Mouse (Mus musculus): ENCODE measurements around the gene Gm10428. TPM values are rescaled to one million over a fixed set of nuclear protein-coding genes. Genes with fewer than 3 reads are reported as not detected.

Gene Gm10428
- not detected for polyA plus RNA-seq (2012; fragmentation: generic; extraction: Trizol)

- Histone ChIP-seq H3K36me3 (ENCODE audit: control insufficient read depth, insufficient read depth) (no peaks in the 10 kb centered on the region), H3K4me3 (no peak within 1 kb of the TSS), H3K79me2 (ENCODE audit: control insufficient read depth, insufficient read depth) (no peaks in the 10 kb centered on the region), H3K4me2 (ENCODE audit: low read depth) (no peak within 1 kb of the TSS), H3K27me3 (ENCODE audit: control insufficient read depth, insufficient read depth, insufficient read length) (no peaks in the 10 kb centered on the region), H3ac (ENCODE audit: control insufficient read depth, insufficient read length) (no peak within 1 kb of the TSS)
- TF ChIP-seq MAX (IDR thresholded peaks at IDR 0.05; ENCODE audit: low read depth) (no peak), USF1 (IDR thresholded peaks at IDR 0.05; ENCODE audit: low read depth) (no peak), TCF12 (IDR thresholded peaks at IDR 0.05; ENCODE audit: insufficient read depth, poor library complexity, severe bottlenecking) (no peak), TCF3 (IDR thresholded peaks at IDR 0.05; ENCODE audit: insufficient read length, low read depth) (no peak), MYOD1 (IDR thresholded peaks at IDR 0.05; ENCODE audit: control insufficient read depth in 1 of 3, insufficient read length in 2 of 3, low read depth in 2 of 3) (no peak), CEBPB (IDR thresholded peaks at IDR 0.05; ENCODE audit: insufficient read depth, poor library complexity, severe bottlenecking) (no peak)
These were observed at the start of gene Gm10428 for GRCm38 (mm10) chr11:62752780-62753179. Gene Gm10428 (plus strand): TSS chr11:62753100.

- Histone ChIP-seq H3K79me2 (ENCODE audit: control insufficient read depth, insufficient read depth) (no peaks in the 10 kb centered on the region), H3K4me2 (ENCODE audit: low read depth) (no peak overlapping the region), H3K27me3 (ENCODE audit: control insufficient read depth, insufficient read depth, insufficient read length) (no peaks in the 10 kb centered on the region), H3K36me3 (ENCODE audit: control insufficient read depth, insufficient read depth) (no peaks in the 10 kb centered on the region), H3ac (ENCODE audit: control insufficient read depth, insufficient read length) (no peak overlapping the region), H3K4me3 (no peak overlapping the region)
- TF ChIP-seq MYOG (IDR thresholded peaks at IDR 0.05; ENCODE audit: control insufficient read depth in 1 of 3, insufficient read depth in 1 of 3, insufficient read length in 2 of 3, low read depth in 2 of 3) (no peak), E2F4 (IDR thresholded peaks at IDR 0.05; ENCODE audit: insufficient read depth) (no peak), TCF3 (IDR thresholded peaks at IDR 0.05; ENCODE audit: insufficient read length, low read depth) (no peak), SRF (IDR thresholded peaks at IDR 0.05; ENCODE audit: control insufficient read depth, insufficient read length, low read depth) (no peak)
These were observed 46.8 kb upstream of the Gm10428 start for GRCm38 (mm10) chr11:62706141-62706540.

- Histone ChIP-seq H3ac (ENCODE audit: control insufficient read depth, insufficient read length) (no peak overlapping the region), H3K36me3 (ENCODE audit: control insufficient read depth, insufficient read depth) (no peaks in the 10 kb centered on the region), H3K79me2 (ENCODE audit: control insufficient read depth, insufficient read depth) (no peaks in the 10 kb centered on the region), H3K4me2 (ENCODE audit: low read depth) (no peak overlapping the region), H3K27me3 (ENCODE audit: control insufficient read depth, insufficient read depth, insufficient read length) (no peaks in the 10 kb centered on the region), H3K4me3 (no peak overlapping the region)
- TF ChIP-seq SRF (IDR thresholded peaks at IDR 0.05; ENCODE audit: control insufficient read depth, insufficient read length, low read depth) (no peak), POLR2AphosphoS2 (IDR thresholded peaks at IDR 0.05; ENCODE audit: insufficient read length, low read depth) (no peak), CEBPB (IDR thresholded peaks at IDR 0.05; ENCODE audit: insufficient read depth, poor library complexity, severe bottlenecking) (no peak), MYOG (IDR thresholded peaks at IDR 0.05; ENCODE audit: control insufficient read depth in 1 of 3, insufficient read depth in 1 of 3, insufficient read length in 2 of 3, low read depth in 2 of 3) (no peak), E2F4 (IDR thresholded peaks at IDR 0.05; ENCODE audit: insufficient read depth) (no peak), TCF12 (IDR thresholded peaks at IDR 0.05; ENCODE audit: insufficient read depth, poor library complexity, severe bottlenecking) (no peak), TCF3 (IDR thresholded peaks at IDR 0.05; ENCODE audit: insufficient read length, low read depth) (no peak), USF1 (IDR thresholded peaks at IDR 0.05; ENCODE audit: low read depth) (no peak), REST (IDR thresholded peaks at IDR 0.05; ENCODE audit: insufficient read depth, insufficient read length) (no peak), MYOD1 (IDR thresholded peaks at IDR 0.05; ENCODE audit: control insufficient read depth in 1 of 3, insufficient read length in 2 of 3, low read depth in 2 of 3) (no peak), MAX (IDR thresholded peaks at IDR 0.05; ENCODE audit: low read depth) (no peak), POLR2A (IDR thresholded peaks at IDR 0.05; ENCODE audit: insufficient read length, low read depth) (no peak)
These were observed 44.6 kb upstream of the Gm10428 start for GRCm38 (mm10) chr11:62708252-62708651.

- no peak for TF ChIP-seq MYOD1 (IDR thresholded peaks at IDR 0.05; ENCODE audit: control insufficient read depth in 1 of 3, insufficient read length in 2 of 3, low read depth in 2 of 3)
- TF ChIP-seq POLR2A (IDR thresholded peaks at IDR 0.05; ENCODE audit: insufficient read length, low read depth): no peak
- no peak for TF ChIP-seq SRF (IDR thresholded peaks at IDR 0.05; ENCODE audit: control insufficient read depth, insufficient read length, low read depth)
- TF ChIP-seq USF1 (IDR thresholded peaks at IDR 0.05; ENCODE audit: low read depth): no peak
- no peak for TF ChIP-seq E2F4 (IDR thresholded peaks at IDR 0.05; ENCODE audit: insufficient read depth)
- TF ChIP-seq CEBPB (IDR thresholded peaks at IDR 0.05; ENCODE audit: insufficient read depth, poor library complexity, severe bottlenecking): no peak
- H3K4me3 ChIP-seq: no peak overlapping the region
- H3K79me2 ChIP-seq (ENCODE audit: control insufficient read depth, insufficient read depth): no peaks in the 10 kb centered on the region
- H3K36me3 ChIP-seq (ENCODE audit: control insufficient read depth, insufficient read depth): no peaks in the 10 kb centered on the region
- H3ac ChIP-seq (ENCODE audit: control insufficient read depth, insufficient read length): no peak overlapping the region
- H3K4me2 ChIP-seq (ENCODE audit: low read depth): no peak overlapping the region
- H3K27me3 ChIP-seq (ENCODE audit: control insufficient read depth, insufficient read depth, insufficient read length): no peaks in the 10 kb centered on the region
These were observed 42.2 kb upstream of the Gm10428 start for GRCm38 (mm10) chr11:62710657-62711056.

GRCm38 (mm10) chr11:62728276-62728675 lies 24.6 kb upstream of the Gm10428 start:
- H3K4me2 ChIP-seq (ENCODE audit: low read depth): no peak overlapping the region

More at GRCm38 (mm10) chr11:62728276-62728675, 24.6 kb upstream of the Gm10428 start:
- Histone ChIP-seq H3ac (ENCODE audit: control insufficient read depth, insufficient read length) (no peak overlapping the region), H3K79me2 (ENCODE audit: control insufficient read depth, insufficient read depth) (no peaks in the 10 kb centered on the region), H3K4me3 (no peak overlapping the region), H3K27me3 (ENCODE audit: control insufficient read depth, insufficient read depth, insufficient read length) (no peaks in the 10 kb centered on the region), H3K36me3 (ENCODE audit: control insufficient read depth, insufficient read depth) (no peaks in the 10 kb centered on the region)
- TF ChIP-seq REST (IDR thresholded peaks at IDR 0.05; ENCODE audit: insufficient read depth, insufficient read length): no peak
- TF ChIP-seq POLR2AphosphoS2 (IDR thresholded peaks at IDR 0.05; ENCODE audit: insufficient read length, low read depth): no peak
- TF ChIP-seq E2F4 (IDR thresholded peaks at IDR 0.05; ENCODE audit: insufficient read depth): no peak
- no peak for TF ChIP-seq USF1 (IDR thresholded peaks at IDR 0.05; ENCODE audit: low read depth)
- TF ChIP-seq TCF3 (IDR thresholded peaks at IDR 0.05; ENCODE audit: insufficient read length, low read depth): no peak
- no peak for TF ChIP-seq SRF (IDR thresholded peaks at IDR 0.05; ENCODE audit: control insufficient read depth, insufficient read length, low read depth)
- TF ChIP-seq MYOD1 (IDR thresholded peaks at IDR 0.05; ENCODE audit: control insufficient read depth in 1 of 3, insufficient read length in 2 of 3, low read depth in 2 of 3): no peak
- no peak for TF ChIP-seq CEBPB (IDR thresholded peaks at IDR 0.05; ENCODE audit: insufficient read depth, poor library complexity, severe bottlenecking)
- no peak for TF ChIP-seq POLR2A (IDR thresholded peaks at IDR 0.05; ENCODE audit: insufficient read length, low read depth)
- TF ChIP-seq MAX (IDR thresholded peaks at IDR 0.05; ENCODE audit: low read depth): no peak
- no peak for TF ChIP-seq MYOG (IDR thresholded peaks at IDR 0.05; ENCODE audit: control insufficient read depth in 1 of 3, insufficient read depth in 1 of 3, insufficient read length in 2 of 3, low read depth in 2 of 3)
